Mouse (Mus musculus) fat pad, adult 2 months (tissue): ENCODE results near the gene 4931428F04Rik.
"Not testable (repeated sequence)": the region's sequence is repeated elsewhere in the genome, so short reads cannot be mapped to it uniquely, and the experiment has no call there.

Experiments used
- DNase-seq: peaks from one replicate; pipeline ENCODE4 v3.0.0-alpha.2; 2011; ENCODE audit warnings: low read depth, low spot score; ENCODE audit errors: extremely low read depth

4931428F04Rik gene

DNA sequence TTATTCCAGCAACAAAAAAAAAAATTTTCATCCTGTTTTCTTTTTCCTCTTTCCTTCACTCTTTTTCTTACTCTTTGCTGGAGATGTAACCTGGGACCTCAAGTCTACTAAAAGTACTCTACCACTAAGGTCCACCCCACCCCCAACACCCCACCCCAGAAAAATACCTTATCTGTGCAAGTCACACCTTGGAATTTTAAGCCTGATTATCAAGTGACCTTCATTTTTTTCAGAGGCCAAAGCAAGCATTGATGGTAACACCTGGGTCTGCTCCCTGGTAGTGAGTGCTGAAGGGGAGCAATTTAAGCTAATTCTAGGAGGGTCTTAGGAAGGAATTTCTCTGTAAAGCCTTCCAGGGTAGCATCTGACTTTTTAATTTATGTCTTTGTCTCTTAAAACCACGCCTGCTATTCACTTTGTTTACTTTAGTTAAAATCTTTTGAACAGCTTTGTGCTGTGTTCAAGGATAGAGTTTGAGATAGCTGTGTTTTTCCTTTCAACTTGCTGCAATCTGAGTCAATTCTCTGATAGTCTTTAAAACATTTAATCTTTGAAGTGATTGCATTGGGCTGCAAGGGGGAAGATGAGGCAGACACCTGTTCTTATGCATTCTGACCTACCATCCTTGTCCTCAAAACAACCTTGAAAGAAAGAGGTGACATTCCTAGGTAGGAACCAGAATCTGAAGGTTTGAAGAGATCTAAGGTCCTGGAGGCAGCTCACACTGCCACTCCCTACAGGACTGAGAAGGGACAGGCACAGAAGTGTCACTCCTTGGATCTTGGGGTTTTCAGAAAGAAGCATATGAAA, 56.3 kb downstream of the 4931428F04Rik start:
- DNase-seq, result no peak

DNA sequence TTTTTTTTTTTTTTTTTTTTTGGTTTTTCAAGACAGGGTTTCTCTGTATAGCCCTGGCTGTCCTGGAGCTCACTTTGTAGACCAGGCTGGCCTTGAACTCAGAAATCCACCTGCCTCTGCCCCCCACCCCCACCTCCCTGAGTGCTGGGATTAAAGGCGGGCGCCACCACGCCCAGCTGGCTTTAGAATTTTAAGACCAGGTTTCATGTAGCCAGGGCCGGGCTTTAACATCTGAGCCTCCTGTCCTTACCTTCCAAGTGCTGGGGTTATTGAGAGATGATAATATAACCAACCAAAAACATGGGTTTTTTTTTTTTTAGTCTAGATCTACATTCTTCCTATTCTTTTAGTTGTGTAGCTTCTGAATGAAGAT, 57.4 kb downstream of the 4931428F04Rik start:
- DNase-seq, result not testable (repeated sequence)

DNA sequence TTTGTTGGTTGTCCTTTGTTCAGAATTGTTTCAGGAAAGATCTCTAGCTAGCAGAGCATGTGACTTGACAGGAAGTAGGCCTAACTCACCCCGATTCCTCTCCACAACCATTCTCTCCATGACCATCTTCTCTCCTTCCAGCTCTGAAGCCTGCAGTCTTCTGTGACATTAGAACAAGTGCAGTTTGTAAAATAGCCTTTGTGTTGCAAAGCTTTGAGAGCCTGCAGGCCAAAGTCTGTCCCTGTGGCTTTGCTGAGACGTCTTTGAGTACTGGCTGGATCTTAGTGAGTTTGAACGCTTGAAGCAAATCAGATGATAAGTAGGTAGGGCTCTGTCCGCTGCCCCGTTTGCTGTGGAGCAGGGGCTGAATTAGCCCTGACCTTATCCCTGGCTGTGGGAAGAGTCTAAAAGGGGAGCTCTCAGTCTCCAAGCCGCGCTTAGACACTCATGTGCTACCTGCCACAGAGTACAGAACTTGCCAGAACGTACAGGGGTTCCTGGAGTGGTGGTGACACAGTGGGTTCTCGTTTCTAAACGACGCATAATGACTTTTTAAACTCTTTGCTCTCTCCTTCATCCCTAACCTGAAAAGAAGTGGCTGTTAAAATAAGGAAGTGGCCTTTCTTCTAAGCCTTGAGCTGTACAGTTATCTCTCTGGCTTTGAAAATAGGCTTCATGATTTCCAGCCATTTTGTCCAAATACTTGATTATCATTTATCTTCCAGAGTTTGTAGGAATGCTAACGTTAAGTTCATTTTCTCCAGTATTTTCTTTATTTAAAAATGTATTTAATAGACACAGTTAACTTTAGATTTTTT, 58.0 kb downstream of the 4931428F04Rik start:
- no peak for DNase-seq
